Mouse (Mus musculus): ENCODE data around the gene Cldn6.

Cldn6 gene

DNA sequence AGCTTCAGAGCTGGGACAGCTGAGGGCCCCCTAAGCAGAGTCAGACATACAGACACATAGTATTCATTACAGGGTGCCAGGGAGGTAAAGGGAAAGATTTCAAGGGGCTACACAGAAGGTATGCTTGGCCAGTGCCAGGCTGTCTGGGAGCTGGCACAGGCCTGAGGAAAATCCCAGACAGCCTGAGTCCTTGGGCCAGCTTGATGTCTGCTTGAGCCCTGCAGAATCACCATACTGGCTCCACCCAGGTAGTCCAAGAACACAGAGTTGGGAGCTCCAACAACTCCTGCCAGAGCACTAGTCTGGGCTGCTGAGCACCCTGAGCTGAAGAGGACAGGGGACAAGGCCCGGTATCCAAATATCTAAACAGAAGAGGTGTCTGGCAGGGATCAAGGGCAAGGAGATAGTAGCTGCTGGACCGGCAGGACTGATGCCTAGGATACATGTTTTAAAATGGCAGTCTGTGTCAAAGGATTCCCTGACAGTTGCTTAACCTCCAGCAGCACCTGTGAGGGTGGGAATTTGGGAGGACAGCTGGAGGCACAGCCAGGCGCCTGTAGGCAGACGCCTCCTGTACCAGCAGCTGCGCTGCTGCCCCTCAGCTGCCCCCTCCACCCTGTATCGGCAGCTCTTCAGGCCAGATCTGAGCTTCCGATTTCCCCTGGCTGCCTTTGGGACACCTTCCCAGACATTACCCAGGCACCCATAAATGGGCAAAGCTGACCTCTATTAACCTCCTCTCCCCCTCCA, 43.5 kb downstream of the Cldn6 start, which contains the start of gene 1520401A03Rik:
TSS of gene 1520401A03Rik (minus strand) at position 408 of the 750 bp plus-strand sequence.
- DNase-seq = no peak

DNA sequence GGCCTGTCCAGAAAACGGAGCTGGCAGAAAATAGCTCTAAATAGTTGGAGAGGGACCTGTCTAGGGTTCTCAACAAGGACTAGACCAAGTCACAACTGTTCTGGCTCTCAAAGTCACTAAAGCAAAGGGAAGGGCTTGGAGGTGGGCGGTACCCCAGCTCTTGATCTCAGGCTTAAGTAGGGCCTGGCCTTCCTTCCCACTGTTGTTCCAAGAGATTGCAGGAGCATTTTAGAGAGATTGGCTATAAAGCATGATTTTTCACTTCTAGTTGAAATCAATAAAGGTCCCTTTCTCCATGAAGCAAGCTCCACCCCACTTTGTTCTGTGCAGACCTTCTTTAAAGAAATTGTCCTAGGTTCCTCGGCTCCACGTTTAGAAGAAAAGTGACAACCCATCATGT, 46.4 kb downstream of the Cldn6 start:
- no peak for DNase-seq

DNA sequence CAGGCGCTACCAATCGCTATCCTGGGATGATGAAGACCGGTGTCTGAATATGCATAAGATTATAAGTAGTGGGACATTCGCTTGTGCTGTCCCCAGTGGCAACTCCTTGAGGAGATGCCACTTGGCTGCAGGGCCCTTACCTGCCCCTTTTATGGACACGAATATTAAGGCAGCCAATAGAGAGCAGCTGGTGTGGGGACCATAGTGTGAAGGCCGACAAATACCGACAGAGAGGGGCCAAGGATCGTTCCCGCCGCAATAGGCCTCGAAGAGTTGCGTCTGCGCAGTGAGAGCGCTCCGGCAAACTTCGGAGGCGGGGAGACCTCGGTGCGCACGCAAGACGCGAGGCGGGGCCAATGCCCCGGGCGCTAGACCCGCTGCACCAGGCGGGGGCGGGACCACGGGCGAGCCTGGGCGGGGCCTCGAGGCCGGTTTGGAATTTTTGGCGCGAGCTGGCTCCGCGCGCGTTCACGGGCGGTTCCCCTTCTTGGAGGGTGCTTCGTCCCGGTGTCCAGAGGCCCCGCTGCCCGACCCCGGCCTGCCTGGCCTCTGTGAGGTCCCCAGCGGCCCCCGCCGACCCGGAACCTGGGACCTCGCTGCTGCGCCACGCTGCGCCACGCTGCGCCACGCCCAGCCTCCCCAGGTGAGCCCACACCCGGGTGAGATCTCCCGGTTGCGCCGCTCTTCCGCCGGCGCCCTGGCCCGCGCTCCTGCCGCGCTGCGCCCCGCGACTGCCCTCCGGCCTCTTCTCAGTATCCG, 47.1 kb downstream of the Cldn6 start, which contains the start of gene Pkmyt1:
TSS of gene Pkmyt1 (plus strand) at position 338 of the 759 bp plus-strand sequence.
- peak; percentile 90 to 91 for DNase-seq

DNA sequence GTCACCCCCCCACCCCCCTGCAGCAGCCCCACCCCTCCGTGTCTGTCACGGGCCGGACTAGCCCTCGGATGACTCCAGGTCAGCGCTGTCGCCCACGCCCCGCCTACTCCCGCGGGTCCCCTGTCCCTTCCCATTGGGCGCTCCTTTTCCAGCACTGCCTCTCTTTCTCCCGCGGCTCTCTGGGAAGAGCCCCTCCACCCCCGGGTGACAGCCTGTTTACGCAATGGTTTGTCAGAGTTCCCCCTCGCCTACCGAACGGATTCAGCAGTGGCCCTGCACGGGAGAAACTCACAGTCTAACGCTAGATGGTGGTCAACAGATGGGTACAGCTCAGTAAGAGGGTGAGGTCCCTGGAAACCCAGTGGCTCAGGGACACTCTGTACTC, 47.7 kb downstream of the Cldn6 start:
- DNase-seq = peak; percentile 38 to 63

DNA sequence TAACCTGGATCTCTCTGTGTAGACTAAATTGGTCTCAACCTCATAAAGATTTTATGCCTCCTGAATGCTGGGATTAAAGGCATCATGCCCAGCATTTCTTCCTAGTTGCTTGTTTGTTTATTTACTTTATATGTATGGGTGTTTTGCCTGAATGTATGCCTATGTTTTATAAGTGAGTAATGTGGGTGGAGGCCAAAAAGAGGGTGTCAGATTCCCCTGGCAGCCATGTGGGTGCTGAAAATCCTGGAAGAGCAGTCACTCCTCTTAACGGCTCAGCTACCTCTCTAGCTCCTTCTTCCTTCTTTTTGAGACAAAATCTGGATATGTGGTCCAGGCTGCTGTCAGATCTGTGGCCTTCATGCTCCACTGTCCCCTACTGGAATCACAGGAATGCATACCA, 51.4 kb downstream of the Cldn6 start:
- DNase-seq = no peak

All from thymus, adult 18-20 months (tissue).